Mouse (Mus musculus) cortical plate, adult 2 months (tissue): ENCODE measurements around the gene Ctdsp1.

Source experiments
- CTCF ChIP-seq: fragments of 200-500 bp; IDR thresholded peaks from 2 replicates; pipeline ENCODE4 v1.5.1; 2011; ENCODE audit warnings: mild to moderate bottlenecking, control low read depth, low read length; ENCODE audit not compliant: insufficient read depth; ENCODE audit errors: extremely low read depth
- POLR2A ChIP-seq: fragments of 200-500 bp; IDR thresholded peaks from 2 replicates; pipeline ENCODE4 v1.6.1; 2011; ENCODE audit warnings: mild to moderate bottlenecking, low read length, control low read depth; ENCODE audit not compliant: insufficient read depth; ENCODE audit errors: extremely low read depth

- no peak for TF ChIP-seq POLR2A
- TF ChIP-seq CTCF: no peak
Observed at GRCm38 (mm10) chr1:74390924-74391748, at the start of gene Ctdsp1.
